Mouse (Mus musculus) right cerebral cortex, postnatal 25 days (tissue): ENCODE results near the gene Acer3.
A peak's percentile ranks its signal among the peaks of the same experiment; 100 is the strongest.

ENCODE experiments used
- DNase-seq: peaks from one replicate; pipeline ENCODE4 v3.0.0; 2022

Gene Acer3

DNA sequence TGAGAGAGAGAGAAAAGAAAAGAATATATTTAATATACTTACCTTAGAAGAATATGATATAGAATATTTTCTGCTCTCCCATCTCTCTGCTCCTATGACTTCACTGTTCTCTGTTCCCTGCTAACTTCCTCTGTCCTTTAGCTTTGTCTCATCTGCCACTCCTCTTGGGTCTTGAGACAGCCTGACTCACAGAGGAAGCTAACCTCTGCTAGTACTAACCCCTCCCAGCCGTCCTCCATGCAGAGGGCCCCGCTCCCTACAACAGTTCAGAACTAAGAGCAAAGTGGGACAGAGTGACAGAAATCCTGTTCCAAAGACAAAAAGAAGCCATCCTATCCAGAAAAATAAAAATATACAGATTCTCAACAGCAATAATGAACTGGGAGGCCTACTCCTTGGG, at the start of gene Acer3:
Gene Acer3, minus strand, starts transcription at position 126 of the 400 bp plus-strand sequence.
- no peak for DNase-seq

DNA sequence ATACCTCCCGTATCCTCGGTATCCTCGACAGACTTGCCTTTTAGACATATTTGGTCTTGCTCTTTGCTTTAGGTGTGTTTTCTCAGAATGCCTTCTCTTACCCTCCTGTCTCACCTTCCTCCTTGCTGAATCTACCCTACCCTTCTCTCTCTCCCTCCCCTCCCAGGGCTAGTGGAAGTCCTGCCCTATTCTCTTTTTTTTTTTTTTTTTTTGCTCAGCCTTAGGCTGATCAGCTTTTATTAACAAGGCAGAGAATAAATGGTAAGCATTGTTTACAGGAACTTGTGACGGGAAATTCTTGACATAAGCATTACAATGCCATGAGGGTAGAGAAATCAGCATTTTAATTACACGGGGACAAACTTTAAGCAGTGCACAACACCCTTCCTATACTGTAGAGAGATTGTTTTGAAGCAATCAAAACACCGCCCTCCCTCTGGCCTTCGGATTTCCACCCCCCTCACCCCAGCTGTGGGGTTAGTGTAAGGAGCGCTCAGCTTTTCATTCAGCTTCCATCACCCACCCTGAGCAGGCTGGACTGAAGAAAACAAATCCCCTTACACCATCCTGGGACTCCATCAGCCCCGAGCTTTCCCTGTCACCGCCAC, 48.9 kb upstream of the Acer3 start:
- DNase-seq = no peak

DNA sequence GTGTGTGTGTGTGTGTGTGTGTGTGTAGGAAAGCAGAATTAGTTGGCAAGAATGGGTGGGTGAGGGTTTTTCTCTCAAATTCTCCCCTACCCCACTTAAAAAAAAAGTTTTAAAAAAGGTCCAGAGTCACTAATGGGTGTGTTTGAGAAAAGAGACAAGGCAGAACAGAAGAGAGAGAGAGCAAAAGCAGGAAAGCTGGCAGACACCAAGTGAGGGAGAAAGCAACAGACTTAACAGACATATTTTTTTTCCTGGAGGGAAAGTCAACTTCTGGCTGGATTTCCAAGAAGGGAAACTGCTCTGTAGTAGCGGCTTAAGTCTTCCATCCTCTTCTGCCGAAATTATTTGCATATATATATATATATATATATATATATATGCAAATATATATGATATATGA, 40.7 kb upstream of the Acer3 start:
- DNase-seq = no peak

DNA sequence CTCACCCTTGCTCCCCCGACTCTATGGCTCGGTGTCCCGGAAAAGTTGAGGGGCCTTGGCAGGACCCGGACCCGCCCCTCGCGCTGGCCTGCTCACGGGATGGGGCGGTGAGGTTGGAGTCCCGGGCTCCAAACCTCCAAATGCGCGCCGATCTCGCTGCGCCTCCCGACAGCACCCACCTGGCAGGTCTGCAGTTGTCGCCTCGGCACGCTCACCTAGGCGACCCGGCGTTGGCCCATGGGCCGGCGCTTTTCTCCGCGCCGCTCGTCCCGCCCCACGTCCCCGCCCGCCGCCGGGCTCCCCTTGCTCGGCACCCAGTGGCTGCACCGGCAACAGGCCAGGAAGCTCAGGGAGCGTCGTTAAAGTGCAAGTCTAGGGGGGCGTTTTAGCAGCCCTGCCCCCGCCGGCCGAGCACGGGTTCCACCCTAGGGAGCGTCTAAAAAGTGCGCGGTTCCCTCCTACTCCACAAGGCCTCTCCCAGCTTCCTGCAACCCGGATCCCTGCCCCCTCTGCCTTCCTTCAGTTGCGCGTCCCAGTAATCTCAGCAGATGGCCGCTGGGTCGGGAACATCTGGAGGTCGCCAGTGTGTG, 40.1 kb upstream of the Acer3 start, which contains the start of gene Tsku:
Gene Tsku, minus strand, starts transcription at position 266 of the 590 bp plus-strand sequence.
- peak; percentile 73 for DNase-seq

DNA sequence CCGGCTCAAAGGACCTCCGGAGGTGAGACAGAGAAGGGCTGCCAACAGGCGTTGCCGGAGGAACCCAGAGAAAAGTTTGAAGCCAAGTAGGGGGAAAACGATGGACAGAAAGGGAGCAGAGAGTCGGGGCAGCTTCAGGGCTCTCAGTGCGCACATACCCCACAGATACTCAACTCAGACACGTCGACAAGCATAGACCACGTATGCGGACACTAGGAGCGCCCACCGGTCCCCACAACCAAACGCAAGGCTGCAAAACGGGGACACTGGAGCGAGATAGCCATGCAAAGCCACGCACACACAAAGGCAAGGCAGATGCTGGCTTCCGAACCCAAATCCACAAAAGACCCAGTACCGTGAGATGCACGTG, 39.6 kb upstream of the Acer3 start:
- DNase-seq = no peak

DNA sequence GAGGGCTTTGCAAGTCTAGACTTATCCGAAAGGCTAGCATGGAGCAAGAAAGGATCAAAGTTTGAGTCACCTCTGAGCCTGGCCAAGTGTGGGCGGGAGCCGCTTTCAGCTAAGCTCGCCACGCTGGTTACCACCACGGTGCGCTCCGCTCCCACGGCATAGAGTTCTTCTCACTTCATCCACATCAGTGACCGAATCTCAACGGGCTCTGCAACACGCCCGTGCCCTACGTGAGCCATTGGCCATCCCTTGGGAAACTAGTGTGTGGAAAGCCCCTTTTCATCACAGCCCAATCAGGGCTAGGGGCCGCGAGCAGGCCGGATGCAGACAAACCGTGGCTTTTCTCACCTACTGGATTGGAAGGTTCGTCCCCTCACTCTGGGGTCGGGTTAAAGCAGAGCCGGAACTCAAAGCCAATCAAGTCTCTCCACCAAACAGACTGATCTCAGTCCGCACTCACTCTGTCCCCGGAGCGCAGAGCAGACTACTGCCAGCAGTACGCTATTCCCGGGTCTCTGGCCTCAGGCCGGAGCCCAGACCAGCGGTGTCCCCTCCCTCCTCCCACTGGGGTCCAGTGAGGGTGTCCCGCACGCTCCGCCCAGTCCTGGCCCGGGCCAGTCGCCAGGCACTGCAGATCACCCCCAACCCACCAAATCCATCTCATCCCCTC, 39.1 kb upstream of the Acer3 start:
- DNase-seq = no peak

DNA sequence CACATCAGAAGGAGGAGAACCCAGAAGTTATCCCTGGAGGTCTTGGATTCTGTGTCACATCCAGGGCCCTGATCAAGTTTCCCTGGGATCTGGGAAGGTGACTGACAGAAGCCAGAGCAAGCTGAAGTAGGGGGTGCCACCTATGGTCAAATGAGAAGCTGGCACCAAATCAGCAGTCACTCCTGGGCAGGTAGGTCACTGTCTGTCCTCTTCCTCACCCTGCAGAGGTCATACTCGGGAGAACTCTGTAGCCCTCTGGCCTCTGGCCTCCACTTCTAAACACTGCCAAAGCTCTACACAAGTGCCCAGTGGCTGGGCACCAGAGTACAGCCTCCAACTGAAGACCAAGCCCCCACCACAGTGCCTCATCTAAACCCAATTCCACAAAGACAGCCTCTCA, 37.0 kb upstream of the Acer3 start:
- DNase-seq = no peak

DNA sequence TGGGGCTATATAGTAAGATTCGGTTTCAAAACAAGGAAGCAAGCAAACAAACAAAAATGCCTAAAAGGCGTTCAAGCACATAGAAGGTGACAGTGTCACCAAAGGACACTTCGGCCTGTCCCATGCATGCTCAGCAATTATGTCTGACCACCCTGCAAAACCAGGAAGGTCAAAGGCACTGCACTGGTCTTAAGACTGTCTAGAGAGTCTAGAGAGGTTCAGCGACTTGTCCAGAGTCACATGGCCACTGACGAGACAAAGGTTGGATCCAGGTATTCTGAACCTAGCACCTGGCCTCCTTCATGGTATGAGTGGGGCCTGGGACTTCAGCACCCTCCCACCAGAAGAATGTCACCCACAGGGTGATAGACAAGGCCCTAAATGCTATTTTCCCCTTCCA, 36.3 kb upstream of the Acer3 start:
- DNase-seq = no peak

DNA sequence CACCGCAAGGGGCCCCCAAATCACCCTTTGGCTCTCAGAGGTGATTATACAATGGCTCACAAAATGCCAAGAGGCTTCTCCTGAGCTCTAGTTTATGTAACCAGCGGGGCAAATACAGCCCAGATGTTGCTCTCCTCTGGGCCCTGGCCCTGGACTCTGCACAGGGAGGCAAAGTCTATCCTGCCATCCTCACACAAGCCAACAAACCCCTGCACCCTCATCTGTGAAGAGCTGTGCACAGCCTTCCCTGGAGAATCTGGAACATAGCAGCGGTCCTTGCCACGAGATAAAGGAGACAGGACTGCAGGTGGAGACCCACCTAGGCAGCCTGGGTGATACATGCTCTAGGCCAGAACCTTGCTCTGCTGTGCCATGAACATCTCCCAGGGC, 33.9 kb upstream of the Acer3 start:
- no peak for DNase-seq

DNA sequence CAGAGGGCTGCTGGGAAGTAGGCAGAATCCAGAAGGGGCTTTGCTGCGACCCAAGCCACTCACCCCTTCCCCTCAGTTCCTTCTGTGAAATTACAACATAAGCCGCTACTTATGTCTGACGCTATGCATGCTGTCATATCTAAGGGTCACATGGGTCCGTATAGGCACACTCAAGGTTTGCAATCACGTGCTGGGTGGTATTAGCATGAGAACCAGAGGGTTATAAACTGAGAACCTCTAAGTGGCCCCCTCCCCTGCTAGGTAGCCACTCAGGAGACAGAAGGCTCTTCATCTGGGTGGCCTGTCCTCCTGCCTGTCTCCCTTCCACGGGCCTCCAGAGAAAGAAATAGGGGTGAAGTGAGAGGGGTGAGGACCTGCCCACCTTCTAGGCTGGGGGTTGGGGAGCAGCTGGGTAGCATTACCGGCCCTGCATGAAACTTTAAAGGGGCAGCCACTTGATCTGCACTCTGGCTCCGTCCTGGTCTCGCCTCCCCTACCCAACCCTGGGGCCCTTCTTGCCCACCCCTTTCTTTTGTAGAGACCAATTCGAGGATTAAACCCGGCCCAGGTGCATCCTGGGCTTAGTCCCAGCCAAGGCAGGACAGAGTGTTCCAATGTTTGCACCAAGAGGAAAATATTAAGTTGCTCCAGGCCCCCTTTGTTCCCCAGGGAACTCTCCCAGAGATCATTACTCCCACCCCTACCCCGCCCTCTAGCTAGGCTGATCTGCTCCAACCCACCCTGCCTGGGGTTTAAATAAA, 33.3 kb upstream of the Acer3 start:
- no peak for DNase-seq

DNA sequence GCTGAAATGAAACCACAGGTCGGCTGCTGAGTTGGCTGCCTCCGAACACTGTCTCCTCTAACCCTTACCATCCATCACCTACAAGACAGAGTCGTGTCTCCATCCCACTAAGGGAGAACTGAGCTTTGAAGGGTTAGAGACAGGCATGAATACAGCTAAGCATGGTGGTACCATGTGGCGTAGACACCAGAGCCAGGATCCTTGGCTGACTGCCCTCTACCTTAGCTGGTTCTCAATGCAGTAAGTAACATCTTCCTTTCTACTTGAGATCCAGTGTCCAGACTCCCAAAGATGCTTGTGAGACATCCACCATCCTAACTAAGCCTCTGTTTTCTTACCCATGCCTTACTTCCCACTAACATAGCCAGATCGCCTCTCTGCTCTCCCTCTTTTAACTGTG, 32.6 kb upstream of the Acer3 start:
- no peak for DNase-seq

DNA sequence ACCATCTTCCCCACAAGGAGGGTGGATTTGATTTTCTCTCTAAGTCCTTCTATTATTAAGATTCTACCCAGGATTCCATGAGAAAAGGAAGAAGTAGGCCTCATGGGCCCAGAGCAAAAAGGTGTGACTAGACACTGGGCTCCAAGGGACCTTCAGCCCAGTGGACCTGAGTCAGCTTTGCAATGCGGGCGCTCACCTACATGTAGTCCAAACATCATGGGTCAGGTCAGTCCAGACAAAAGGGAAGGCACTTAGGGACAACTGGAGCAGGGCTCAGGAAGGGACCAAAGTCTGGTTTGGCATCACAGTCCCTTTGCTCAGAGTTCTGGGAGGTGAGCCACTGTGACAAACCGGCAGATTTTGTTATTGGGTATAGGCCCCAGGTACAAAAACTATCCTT, 30.5 kb upstream of the Acer3 start:
- DNase-seq = no peak

DNA sequence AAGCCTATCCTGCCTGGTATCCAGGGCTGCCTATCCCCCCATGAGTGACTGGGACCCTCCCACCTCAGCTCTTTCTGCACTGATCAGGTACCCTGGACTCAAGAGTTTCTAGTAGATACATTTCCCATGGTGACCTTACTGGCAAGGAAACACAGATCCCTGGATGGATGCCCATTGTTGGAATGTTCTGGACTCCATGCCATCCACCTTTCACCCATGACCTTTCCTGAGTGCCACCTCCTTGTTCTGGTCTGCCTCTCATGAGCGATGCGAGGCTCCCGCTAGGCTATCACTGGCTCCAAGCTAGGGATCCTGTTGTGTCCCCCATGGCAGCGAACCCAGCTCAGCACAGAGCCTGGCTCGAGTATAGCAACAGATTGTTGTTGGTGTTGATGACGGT, 28.8 kb upstream of the Acer3 start:
- DNase-seq = no peak

DNA sequence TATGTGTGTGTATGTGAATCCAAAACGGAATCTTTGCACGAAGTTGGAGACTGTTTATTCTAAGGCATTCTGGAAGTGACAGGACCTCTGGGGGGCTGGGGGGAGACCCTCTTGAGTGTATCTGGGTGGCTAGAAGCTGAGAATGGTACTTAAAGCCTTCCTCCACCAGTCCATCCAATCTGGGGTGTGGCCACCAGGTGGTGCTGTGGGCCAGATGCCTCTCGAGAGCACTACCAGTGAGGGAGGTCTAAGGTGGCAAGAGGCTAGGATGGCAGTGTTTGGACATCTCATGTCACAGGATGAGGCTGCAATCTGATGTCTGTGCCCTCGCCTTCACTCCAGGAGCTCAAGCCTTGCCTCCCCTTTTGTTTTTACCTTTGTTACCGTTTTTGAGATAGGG, 28.1 kb upstream of the Acer3 start:
- DNase-seq = peak; percentile 67

DNA sequence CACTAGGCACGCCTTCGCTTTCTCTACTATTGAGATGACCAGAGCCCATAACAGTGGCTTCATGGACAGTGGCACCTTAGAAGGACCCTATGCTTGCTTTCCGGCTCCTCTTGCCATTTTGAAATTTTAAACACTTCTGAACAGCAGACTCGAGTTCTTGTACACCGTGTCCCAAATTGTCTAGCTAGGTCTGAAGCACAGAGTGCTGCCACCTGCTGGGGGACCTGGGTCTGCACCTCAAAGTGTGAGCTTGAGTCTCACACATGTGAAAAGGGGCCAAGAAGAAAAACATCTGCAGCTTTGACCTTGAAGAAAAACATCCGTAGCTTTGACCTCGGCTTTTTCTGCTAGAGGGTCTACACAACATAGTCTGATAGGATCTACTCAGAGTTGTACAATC, 27.0 kb upstream of the Acer3 start:
- peak; percentile 46 for DNase-seq

DNA sequence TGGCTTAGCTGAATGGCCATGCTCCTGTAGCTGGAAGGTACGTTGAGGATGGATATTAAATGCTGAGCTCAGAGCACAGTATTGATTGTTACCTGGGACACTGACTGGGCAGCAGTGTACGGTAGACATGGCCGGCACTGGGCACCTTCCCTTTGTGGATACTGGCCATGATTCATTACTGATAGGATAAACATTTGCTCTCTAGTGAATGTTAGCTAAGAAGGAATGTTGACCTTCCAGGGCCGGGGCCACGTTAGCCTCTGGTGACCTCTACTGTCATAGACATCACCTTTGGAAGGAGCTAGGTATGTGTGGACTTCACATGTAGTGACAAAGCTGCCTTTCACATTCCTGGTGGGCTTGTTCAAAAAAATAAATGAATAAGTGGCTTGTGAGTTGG, 26.5 kb upstream of the Acer3 start:
- DNase-seq = no peak

DNA sequence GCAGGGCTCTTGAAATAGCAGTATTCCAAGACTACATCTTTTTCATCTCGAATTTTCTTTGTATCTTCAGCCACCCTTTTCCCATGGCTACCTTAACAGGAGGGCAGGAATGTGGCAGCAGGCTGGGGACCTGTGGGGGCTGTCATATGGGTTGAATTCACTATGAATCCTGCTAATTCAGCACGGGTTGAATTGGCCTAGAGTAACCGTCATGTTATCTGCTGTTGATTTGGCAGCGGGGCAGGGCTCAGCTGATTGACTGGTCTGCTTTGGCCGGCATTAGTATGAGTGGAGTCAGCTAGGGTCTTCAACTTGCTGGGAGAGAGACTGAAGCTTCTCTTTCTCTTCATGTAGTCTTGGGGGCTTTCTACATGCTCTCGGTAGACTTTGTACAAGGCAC, 24.0 kb upstream of the Acer3 start:
- no peak for DNase-seq

DNA sequence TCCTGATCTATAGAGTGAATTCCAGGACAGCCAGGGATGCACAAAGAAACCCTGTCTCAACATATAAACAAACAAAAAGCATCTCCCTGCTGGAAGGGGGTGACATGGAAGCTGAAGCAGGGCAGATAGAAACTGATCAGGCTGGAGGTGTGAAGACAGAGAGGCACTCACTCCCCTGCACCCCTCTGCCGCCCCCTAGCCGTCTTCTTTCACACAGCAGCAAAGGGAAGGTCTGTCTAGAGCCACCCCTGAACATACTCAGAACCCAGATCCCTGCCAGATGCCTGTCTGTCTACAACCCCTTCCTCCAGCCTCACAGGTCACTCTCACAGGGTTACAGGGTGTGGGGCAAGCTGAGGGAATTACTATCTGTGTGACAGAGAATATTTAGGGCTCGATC, 23.4 kb upstream of the Acer3 start:
- no peak for DNase-seq

DNA sequence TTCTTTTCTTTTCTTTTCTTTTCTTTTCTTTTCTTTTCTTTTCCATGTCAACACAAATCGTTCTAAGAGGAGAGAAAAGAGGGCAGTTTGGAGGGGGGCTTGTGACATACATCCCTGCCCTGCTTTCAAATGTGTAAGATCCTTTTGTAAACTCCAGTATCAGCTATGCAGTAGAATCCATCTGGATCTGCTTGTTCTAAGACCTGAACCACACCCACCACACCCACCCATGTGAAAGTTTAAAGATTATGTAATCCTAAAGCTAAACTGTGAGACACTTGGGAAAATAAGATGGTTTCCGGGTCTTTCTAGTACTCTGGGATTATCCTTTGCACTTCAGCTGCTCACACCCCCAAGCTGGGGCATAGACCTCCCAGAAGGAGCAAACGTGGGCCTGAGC, 21.2 kb upstream of the Acer3 start:
- DNase-seq = no peak

DNA sequence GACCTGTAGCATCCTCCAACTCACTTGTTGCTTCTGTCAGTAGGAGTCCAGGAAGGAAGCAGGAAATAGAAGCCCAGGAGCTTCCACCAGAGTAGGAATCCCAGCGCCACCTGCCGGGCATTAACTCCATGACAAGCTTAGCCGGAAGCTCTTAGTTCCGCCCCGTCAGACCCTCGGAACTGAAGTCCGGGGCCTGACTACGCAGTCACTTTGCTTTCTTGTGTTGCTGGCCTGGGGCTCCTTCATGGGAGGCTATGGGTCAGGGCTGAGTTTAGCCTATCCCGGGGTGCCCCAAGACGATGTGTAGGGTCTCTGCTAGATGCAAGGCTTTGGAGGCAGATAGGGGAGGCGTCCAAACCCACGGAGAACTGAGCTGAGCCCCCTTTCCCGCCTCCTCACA, 20.5 kb upstream of the Acer3 start:
- peak; percentile 58 for DNase-seq

DNA sequence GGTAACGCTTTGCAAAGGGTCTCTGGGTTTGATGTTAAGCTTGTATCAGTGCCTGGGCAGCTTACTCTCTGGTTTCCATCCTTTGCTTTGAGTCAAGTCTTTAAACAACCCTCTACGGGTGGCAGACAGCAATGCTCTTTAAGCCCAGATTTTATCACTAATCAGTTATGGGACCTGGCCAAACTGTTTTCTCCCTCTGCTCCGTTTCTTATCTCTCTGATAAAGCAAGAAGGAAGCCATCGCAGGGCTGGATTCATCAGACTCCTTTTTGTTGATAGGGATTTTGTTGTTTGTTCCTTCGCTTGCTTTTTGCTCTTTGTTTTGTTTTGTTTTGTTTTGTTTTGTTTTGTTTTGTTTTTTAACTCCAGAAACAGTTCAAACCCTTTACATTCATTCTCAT, 19.3 kb upstream of the Acer3 start:
- no peak for DNase-seq

DNA sequence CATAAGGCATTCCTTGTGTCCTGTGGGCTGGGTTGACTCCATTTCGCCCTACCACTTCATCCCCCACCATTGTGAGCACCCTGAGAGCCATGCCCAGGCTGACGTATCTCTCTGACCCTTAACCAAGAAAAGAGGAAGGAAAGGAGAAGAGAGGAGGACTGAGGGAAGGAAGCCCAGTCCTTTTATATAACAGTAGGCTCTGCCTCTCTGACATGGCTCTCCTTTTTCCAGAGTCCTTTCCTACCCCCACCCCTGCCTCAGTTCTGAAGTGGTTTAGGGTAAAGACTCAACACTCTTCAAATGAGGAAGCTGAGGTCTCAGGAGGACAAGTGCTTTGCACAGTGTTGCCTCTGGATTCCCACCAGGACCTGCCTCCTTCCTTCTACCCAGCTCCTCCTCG, 13.0 kb upstream of the Acer3 start:
- DNase-seq = no peak

DNA sequence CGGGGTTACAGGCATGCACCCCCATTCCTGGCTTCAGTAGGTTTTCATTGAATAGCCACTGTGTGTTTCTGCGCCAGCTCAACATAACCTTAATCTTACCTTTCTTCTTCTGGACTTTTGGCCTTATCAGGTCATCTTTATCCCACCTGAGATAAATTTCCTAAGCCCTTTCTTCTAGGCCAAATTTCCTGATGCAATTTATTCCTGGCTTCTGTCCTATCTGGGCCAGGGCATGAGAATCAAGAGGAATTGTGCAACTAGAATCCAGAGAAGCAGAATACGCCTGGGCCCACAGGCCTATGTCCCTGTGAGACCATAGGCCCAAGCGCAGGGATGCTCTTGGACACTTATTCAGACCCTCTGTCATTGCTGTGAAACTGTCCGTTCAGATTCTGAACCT, 12.5 kb upstream of the Acer3 start:
- DNase-seq = no peak
